Mouse (Mus musculus) CH12.LX (cell line): ENCODE measurements around the gene 2900026A02Rik. TPM values are rescaled to one million over a fixed set of nuclear protein-coding genes. Genes with fewer than 3 reads are reported as not detected.

ENCODE experiments used
- polyA plus RNA-seq: library from polyadenylated mRNA; unstranded; fragments of >175 nt; gene quantifications from 2 replicates; pipeline ENCODE4 v1.2.1, GENCODE M21; 2012; ENCODE audit warnings: low read depth; ENCODE audit not compliant: insufficient read length
- total RNA-seq, 2 experiments: library from RNA; depleted of rRNA; stranded (reverse); fragments of 300-350 nt in 1 of 2; fragments of >200 nt in 1 of 2; gene quantifications; 2 replicates each; pipeline ENCODE4 v1.2.3; 2012 to 2014

2900026A02Rik gene
- total and polyA plus RNA-seq, 3 experiments, result 0.85 to 4.6 (median 0.93) TPM

Other genes starting within 250 kb of the 2900026A02Rik start
- gene Grk3, start 205.4 kb downstream of the 2900026A02Rik start, total RNA-seq (2012; rRNA removed), result not detected in 2 replicates
- gene Grk3, start 205.4 kb downstream of the 2900026A02Rik start, total RNA-seq (2014; rRNA removed), result not detected in 2 replicates
- gene Grk3, start 205.4 kb downstream of the 2900026A02Rik start, polyA plus RNA-seq, result not detected in 2 replicates
- not detected in 2 replicates for gene Crybb2, start 151.1 kb downstream of the 2900026A02Rik start, total RNA-seq (2012; rRNA removed)
- not detected in 2 replicates for gene Crybb2, start 151.1 kb downstream of the 2900026A02Rik start, total RNA-seq (2014; rRNA removed)
- gene Crybb2, start 151.1 kb downstream of the 2900026A02Rik start, polyA plus RNA-seq, result not detected in 2 replicates
- not detected in 2 replicates for gene Crybb3, start 139.7 kb downstream of the 2900026A02Rik start, total RNA-seq (2012; rRNA removed)
- not detected in 2 replicates for gene Crybb3, start 139.7 kb downstream of the 2900026A02Rik start, total RNA-seq (2014; rRNA removed)
- gene Crybb3, start 139.7 kb downstream of the 2900026A02Rik start, polyA plus RNA-seq, result not detected in 2 replicates
- not detected in 2 replicates for gene Tmem211, start 5.7 kb upstream of the 2900026A02Rik start, total RNA-seq (2012; rRNA removed)
- gene Tmem211, start 5.7 kb upstream of the 2900026A02Rik start, total RNA-seq (2014; rRNA removed), result not detected in 2 replicates
- gene Tmem211, start 5.7 kb upstream of the 2900026A02Rik start, polyA plus RNA-seq, result not detected in 2 replicates
- 0.08 and 0.29 TPM in 2 replicates for gene Sgsm1, start 89.5 kb upstream of the 2900026A02Rik start, total RNA-seq (2012; rRNA removed)
- not detected in 2 replicates for gene Sgsm1, start 89.5 kb upstream of the 2900026A02Rik start, total RNA-seq (2014; rRNA removed)
- not detected in 2 replicates for gene Sgsm1, start 89.5 kb upstream of the 2900026A02Rik start, polyA plus RNA-seq
- not detected in 2 replicates for gene Aym1, start 136.1 kb upstream of the 2900026A02Rik start, total RNA-seq (2012; rRNA removed)
- gene Aym1, start 136.1 kb upstream of the 2900026A02Rik start, total RNA-seq (2014; rRNA removed), result not detected in 2 replicates
- gene Aym1, start 136.1 kb upstream of the 2900026A02Rik start, polyA plus RNA-seq, result not detected in 2 replicates